Mouse (Mus musculus) embryonic facial prominence, embryonic 10.5 days (tissue): ENCODE measurements around the gene Exoc6. TPM values are rescaled to one million over a fixed set of nuclear protein-coding genes. Genes with fewer than 3 reads are reported as not detected.

Source experiments
- DNase-seq: peaks from one replicate; pipeline ENCODE4 v3.0.0-alpha.2; 2017; ENCODE audit warnings: low spot score
- H3K27ac ChIP-seq: fragments of 300-500 bp; sonication (generic); replicated peaks from 2 replicates; pipeline ENCODE4 v1.5.1; 2016; ENCODE audit warnings: mild to moderate bottlenecking
- H3K27me3 ChIP-seq: fragments of 300-500 bp; sonication (generic); replicated peaks from 2 replicates; pipeline ENCODE4 v1.6.1; 2016; ENCODE audit warnings: low read depth, mild to moderate bottlenecking; ENCODE audit not compliant: poor library complexity, severe bottlenecking
- H3K36me3 ChIP-seq: fragments of 300-500 bp; sonication (generic); replicated peaks from 2 replicates; pipeline ENCODE4 v1.6.1; 2016; ENCODE audit warnings: mild to moderate bottlenecking, moderate library complexity
- H3K4me1 ChIP-seq: fragments of 300-500 bp; sonication (generic); 2 replicates; pipeline ENCODE4 v1.6.1; 2016
- H3K4me3 ChIP-seq: fragments of 300-500 bp; sonication (generic); 2 replicates; pipeline ENCODE4 v1.5.1; 2016; ENCODE audit warnings: mild to moderate bottlenecking, moderate library complexity
- H3K9me3 ChIP-seq: fragments of 300-500 bp; sonication (generic); 2 replicates; pipeline ENCODE4 v1.6.1; 2016; ENCODE audit warnings: mild to moderate bottlenecking
- WGBS: fragments of 180-500 bp; shearing (Covaris S2); methylation state at CpG from one replicate; pipeline ENCODE4 v1.1.7; 2016; 5-methylcytosine and 5-hydroxymethylcytosine counted together
- polyA plus RNA-seq: library from polyadenylated mRNA; unstranded; fragments of >200 nt; fragmentation: Nextera tagmentation; extraction: Ambion mirVana; gene quantifications from 2 replicates; pipeline ENCODE4 v1.2.1, GENCODE M21; 2016

The Exoc6 gene
- polyA plus RNA-seq, 1 experiment from 2014 or later: 8.5 TPM

DNA sequence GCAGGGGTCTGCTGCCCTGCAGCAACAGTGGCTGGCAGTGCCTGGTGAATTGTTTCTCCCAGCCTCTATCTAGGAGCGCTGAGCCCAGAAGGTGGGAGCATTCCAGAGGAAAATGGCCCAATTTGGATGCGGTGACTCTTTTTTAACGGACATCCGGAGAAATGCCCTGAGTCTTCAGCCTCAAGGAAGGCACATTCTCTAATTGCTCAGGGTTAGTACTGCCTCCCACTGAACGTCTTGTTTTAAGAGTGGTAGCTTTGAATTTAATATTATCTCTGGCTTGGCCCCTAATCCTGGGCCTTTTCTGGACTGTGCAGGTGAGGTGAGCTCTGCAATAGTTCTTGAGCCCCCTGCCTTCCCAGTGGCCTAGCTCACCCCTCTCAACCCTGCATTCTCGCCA, 135.1 kb downstream of the Exoc6 start, which contains the start of gene Cyp26c1:
TSS of gene Cyp26c1 (plus strand) at position 301 of the 400 bp plus-strand sequence.
- WGBS: 3% methylated on average over 6 of the region's 6 CpGs
- H3K27ac ChIP-seq: no peak within 1 kb of the TSS
- H3K27me3 ChIP-seq: peaks cover 94% of the 10 kb centered on the region
- peaks cover 36% of the 10 kb centered on the region for H3K4me1 ChIP-seq
- H3K36me3 ChIP-seq: no peaks in the 10 kb centered on the region
- no peaks in the 10 kb centered on the region for H3K9me3 ChIP-seq
- DNase-seq: no peak
- peak within 1 kb of the TSS; percentile 45 for H3K4me3 ChIP-seq

GRCm38 (mm10) chr19:37686347-37686746, 136.1 kb downstream of the Exoc6 start:
- DNase-seq: peak; percentile 49
- Histone ChIP-seq H3K27me3 (peaks cover 99% of the 10 kb centered on the region), H3K9me3 (no peaks in the 10 kb centered on the region), H3K4me3 (peak overlapping the region; percentile 45), H3K27ac (no peak overlapping the region), H3K36me3 (no peaks in the 10 kb centered on the region), H3K4me1 (peaks cover 40% of the 10 kb centered on the region)
- WGBS: 4% methylated on average over 23 of the region's 23 CpGs

- H3K9me3 ChIP-seq: no peaks in the 10 kb centered on the region
- WGBS: 2% methylated on average over 62 of the region's 62 CpGs
- peaks cover 40% of the 10 kb centered on the region for H3K4me1 ChIP-seq
- DNase-seq: peak; percentile 79
- H3K4me3 ChIP-seq: peak overlapping the region; percentile 45
- peaks cover 99% of the 10 kb centered on the region for H3K27me3 ChIP-seq
- H3K36me3 ChIP-seq: no peaks in the 10 kb centered on the region
- no peak overlapping the region; the same call in 1 of the 2 replicates for H3K27ac ChIP-seq
These were observed 137.0 kb downstream of the Exoc6 start for GRCm38 (mm10) chr19:37686941-37687850.

- no peaks in the 10 kb centered on the region for H3K36me3 ChIP-seq
- whole genome bisulfite sequencing: 43% methylated on average over 5 of the region's 5 CpGs
- DNase-seq: no peak
- no peak overlapping the region for H3K4me3 ChIP-seq
- H3K27me3 ChIP-seq: peaks cover 100% of the 10 kb centered on the region
- H3K27ac ChIP-seq: no peak overlapping the region
- H3K4me1 ChIP-seq: peaks cover 51% of the 10 kb centered on the region
- H3K9me3 ChIP-seq: no peaks in the 10 kb centered on the region
These were observed 139.3 kb downstream of the Exoc6 start for GRCm38 (mm10) chr19:37689478-37689877.

DNA sequence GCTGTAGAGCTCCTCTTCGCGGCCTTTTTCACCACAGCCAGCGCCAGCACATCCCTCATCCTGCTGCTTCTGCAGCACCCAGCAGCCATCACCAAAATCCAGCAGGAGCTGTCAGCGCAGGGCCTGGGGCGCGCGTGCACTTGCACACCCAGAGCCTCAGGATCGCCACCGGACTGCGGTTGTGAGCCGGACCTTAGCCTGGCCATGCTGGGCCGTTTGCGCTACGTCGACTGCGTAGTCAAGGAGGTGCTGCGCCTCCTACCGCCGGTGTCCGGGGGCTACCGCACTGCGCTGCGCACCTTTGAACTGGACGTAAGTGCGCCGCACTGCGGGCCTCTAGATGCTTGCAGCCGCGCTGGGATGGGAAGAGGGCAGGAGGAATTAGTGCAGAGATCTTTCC, 140.5 kb downstream of the Exoc6 start:
- no peaks in the 10 kb centered on the region for H3K36me3 ChIP-seq
- peaks cover 50% of the 10 kb centered on the region for H3K4me1 ChIP-seq
- peak overlapping the region; percentile 40 for H3K4me3 ChIP-seq
- no peak overlapping the region for H3K27ac ChIP-seq
- peaks cover 100% of the 10 kb centered on the region for H3K27me3 ChIP-seq
- peak; percentile 77 for DNase-seq
- WGBS: 3% methylated on average over 29 of the region's 29 CpGs
- no peaks in the 10 kb centered on the region for H3K9me3 ChIP-seq

DNA sequence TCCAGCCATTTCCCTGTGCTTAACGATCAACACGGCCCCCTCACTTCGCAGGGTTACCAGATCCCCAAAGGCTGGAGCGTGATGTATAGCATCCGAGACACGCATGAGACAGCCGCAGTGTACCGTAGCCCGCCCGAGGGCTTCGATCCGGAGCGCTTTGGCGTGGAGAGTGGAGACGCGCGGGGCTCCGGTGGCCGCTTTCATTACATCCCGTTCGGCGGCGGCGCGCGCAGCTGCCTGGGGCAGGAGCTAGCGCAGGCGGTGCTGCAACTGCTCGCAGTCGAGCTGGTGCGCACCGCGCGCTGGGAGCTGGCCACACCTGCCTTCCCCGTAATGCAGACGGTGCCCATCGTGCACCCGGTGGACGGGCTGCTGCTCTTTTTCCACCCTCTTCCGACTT, 142.7 kb downstream of the Exoc6 start:
- Histone ChIP-seq H3K4me1 (peaks cover 52% of the 10 kb centered on the region), H3K4me3 (peak overlapping the region; percentile 56), H3K9me3 (no peaks in the 10 kb centered on the region), H3K36me3 (no peaks in the 10 kb centered on the region), H3K27ac (no peak overlapping the region; the same call in 1 of the 2 replicates), H3K27me3 (peaks cover 100% of the 10 kb centered on the region)
- WGBS: under 1% methylated on average over 40 of the region's 40 CpGs
- DNase-seq: peak; percentile 82

DNA sequence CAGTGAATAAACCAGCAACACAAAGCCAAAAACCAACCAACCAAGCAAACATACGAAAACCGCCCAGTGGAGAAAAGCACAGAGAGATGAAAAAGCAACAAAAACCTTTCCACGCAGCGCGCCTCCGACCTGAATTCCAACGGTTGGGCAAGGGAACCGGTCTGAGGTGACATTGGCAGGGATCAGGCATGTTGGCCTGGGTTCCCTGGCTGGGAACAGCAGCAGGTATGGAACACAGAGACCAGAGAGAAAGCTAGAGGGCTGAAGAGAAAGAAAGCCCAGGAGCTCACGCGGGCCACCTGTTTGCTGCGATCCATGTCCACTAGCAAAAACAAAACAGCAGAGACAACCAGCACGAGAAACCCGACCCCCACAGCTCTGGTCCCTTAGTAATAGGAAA, 144.9 kb downstream of the Exoc6 start:
- Histone ChIP-seq H3K36me3 (no peaks in the 10 kb centered on the region), H3K27ac (no peak overlapping the region), H3K4me1 (peaks cover 67% of the 10 kb centered on the region), H3K9me3 (no peaks in the 10 kb centered on the region), H3K4me3 (peak overlapping the region; percentile 30), H3K27me3 (peaks cover 100% of the 10 kb centered on the region)
- WGBS: 27% methylated on average over 13 of the region's 13 CpGs
- DNase-seq: peak; percentile 32

GRCm38 (mm10) chr19:37695762-37696602, 145.8 kb downstream of the Exoc6 start:
- Histone ChIP-seq H3K27me3 (peaks cover 100% of the 10 kb centered on the region), H3K4me1 (peaks cover 64% of the 10 kb centered on the region), H3K9me3 (no peaks in the 10 kb centered on the region), H3K4me3 (peak overlapping the region; percentile 57), H3K36me3 (no peaks in the 10 kb centered on the region), H3K27ac (no peak overlapping the region)
- WGBS: 2% methylated on average over 42 of the region's 42 CpGs
- peak; percentile 66 for DNase-seq

GRCm38 (mm10) chr19:37696603-37697334, 146.6 kb downstream of the Exoc6 start:
- H3K27me3 ChIP-seq: peaks cover 100% of the 10 kb centered on the region
- H3K4me3 ChIP-seq: peak overlapping the region; percentile 57
- H3K4me1 ChIP-seq: peaks cover 64% of the 10 kb centered on the region
- H3K9me3 ChIP-seq: no peaks in the 10 kb centered on the region
- WGBS: 2% methylated on average over 22 of the region's 22 CpGs
- DNase-seq: peak; percentile 46
- no peak overlapping the region for H3K27ac ChIP-seq
- no peaks in the 10 kb centered on the region for H3K36me3 ChIP-seq

DNA sequence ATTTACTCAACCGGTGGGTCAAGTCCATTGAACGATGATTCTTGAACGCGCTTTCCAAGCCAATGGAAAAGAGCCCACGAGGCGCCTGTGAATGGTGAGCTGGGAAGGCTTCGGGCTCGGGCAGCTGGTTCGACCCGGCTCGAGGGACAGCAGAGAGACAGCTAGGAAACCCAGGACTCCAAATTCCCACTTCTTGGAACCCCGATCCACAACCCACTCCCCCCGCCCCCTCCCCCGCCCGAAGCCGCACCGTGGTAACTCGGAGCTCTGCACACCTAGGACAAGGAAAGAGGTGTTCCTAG, 147.1 kb downstream of the Exoc6 start:
- peaks cover 100% of the 10 kb centered on the region for H3K27me3 ChIP-seq
- no peaks in the 10 kb centered on the region for H3K36me3 ChIP-seq
- under 1% methylated on average over 18 of the region's 18 CpGs for WGBS
- no peaks in the 10 kb centered on the region for H3K9me3 ChIP-seq
- peaks cover 64% of the 10 kb centered on the region for H3K4me1 ChIP-seq
- peak overlapping the region; percentile 67 for H3K27ac ChIP-seq
- H3K4me3 ChIP-seq: peak overlapping the region; percentile 57
- DNase-seq: no peak

- peaks cover 61% of the 10 kb centered on the region for H3K4me1 ChIP-seq
- no peaks in the 10 kb centered on the region for H3K9me3 ChIP-seq
- H3K27ac ChIP-seq: peak within 1 kb of the TSS; percentile 67
- peak; percentile 72 for DNase-seq
- no peaks in the 10 kb centered on the region for H3K36me3 ChIP-seq
- peak within 1 kb of the TSS; percentile 57 for H3K4me3 ChIP-seq
- H3K27me3 ChIP-seq: peaks cover 100% of the 10 kb centered on the region
- under 1% methylated on average over 51 of the region's 51 CpGs for WGBS
These were observed 147.5 kb downstream of the Exoc6 start, which contains the start of gene Cyp26a1 for GRCm38 (mm10) chr19:37697651-37698272. Gene Cyp26a1, plus strand, starts transcription at chr19:37697798.
